Mouse (Mus musculus): ENCODE measurements around the gene Aldh3a1. TPM values are rescaled to one million over a fixed set of nuclear protein-coding genes. Genes with fewer than 3 reads are reported as not detected.

Gene Aldh3a1
- total RNA-seq, 4 experiments from 2014 or later, result 0.72 to 2.1 (median 1.5) TPM

GRCm38 (mm10) chr11:61236015-61236414, 28.7 kb downstream of the Aldh3a1 start:
- no peak for DNase-seq (ENCODE audit: low spot score in 2 of 2)

- DNase-seq (ENCODE audit: low spot score in 2 of 2), result no peak
Measured at GRCm38 (mm10) chr11:61244406-61244805, 37.1 kb downstream of the Aldh3a1 start.

GRCm38 (mm10) chr11:61251741-61252140, 44.4 kb downstream of the Aldh3a1 start:
- no peak for DNase-seq (ENCODE audit: low spot score in 2 of 2)

- no peak for DNase-seq (ENCODE audit: low spot score in 2 of 2)
Measured at GRCm38 (mm10) chr11:61252807-61253206, 45.5 kb downstream of the Aldh3a1 start.

- no peak for DNase-seq (ENCODE audit: low spot score in 2 of 2)
Measured at GRCm38 (mm10) chr11:61259106-61259505, 51.8 kb downstream of the Aldh3a1 start.

GRCm38 (mm10) chr11:61262516-61262915, 55.2 kb downstream of the Aldh3a1 start:
- no peak for DNase-seq (ENCODE audit: low spot score in 2 of 2)

GRCm38 (mm10) chr11:61263841-61264240, 56.5 kb downstream of the Aldh3a1 start:
- DNase-seq (ENCODE audit: low spot score in 2 of 2), result no peak

GRCm38 (mm10) chr11:61266551-61267533, 59.5 kb downstream of the Aldh3a1 start, which contains the start of gene Aldh3a2:
Gene Aldh3a2, minus strand, starts transcription at chr11:61267464.
- DNase-seq (ENCODE audit: low spot score in 2 of 2), result peak; percentile 88 to 91

Other genes starting within 250 kb of the Aldh3a1 start
- gene Kcnj12, start 185.0 kb upstream of the Aldh3a1 start, total RNA-seq (2022), result 1 to 10 TPM; 6.7 to 7.8 (median 7.4) TPM
- 1 to 10 TPM; 2.3 to 3.2 (median 2.8) TPM for gene Tnfrsf13b, start 80.8 kb upstream of the Aldh3a1 start, total RNA-seq (2022)
- gene Usp22, start 32.5 kb upstream of the Aldh3a1 start, total RNA-seq (2022), result 100 to 1,000 TPM; 195 to 218 (median 201) TPM
- 10 to 100 TPM; 60.4 to 66.4 (median 61.1) TPM for gene Aldh3a2, start 59.9 kb downstream of the Aldh3a1 start, total RNA-seq (2022)
- under 1 TPM in 3 of 4 experiments, not detected in 1; 0.31 to 0.39 (median 0.32) TPM for gene Slc47a2, start 135.3 kb downstream of the Aldh3a1 start, total RNA-seq (2022)
- gene Slc47a1, start 170.8 kb downstream of the Aldh3a1 start, total RNA-seq (2022), result 1 to 10 TPM; 1.3 to 2.1 (median 1.5) TPM
- 100 to 1,000 TPM; 373 to 488 (median 430) TPM for gene Rnf112, start 246.6 kb downstream of the Aldh3a1 start, total RNA-seq (2022)